ENCODE assay signal across 25 mouse cellular contexts in the genomic region with DNA sequence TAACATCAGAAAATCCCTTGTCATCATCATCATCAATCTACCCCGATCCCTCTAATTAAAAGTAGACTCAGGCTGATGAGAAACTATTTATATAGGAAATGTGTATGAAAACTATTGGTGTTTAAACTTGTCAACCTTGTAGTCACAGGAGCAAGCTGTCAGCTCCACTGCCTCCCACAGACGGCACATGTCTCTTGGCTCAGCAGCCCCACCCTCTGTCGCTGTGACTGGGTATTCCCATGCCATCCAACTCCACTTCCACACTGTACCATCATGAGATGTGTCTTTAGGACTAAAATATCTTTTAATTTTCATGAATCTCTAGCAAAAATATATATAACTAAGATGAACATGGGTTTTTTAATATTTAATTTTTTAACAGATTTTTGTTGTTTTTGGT. TPM values are rescaled to one million over a fixed set of nuclear protein-coding genes. Genes with fewer than 3 reads are reported as not detected.
DNase-seq lines count a peak whose midpoint lies in the region; ATAC-seq and TF ChIP-seq lines count a peak whose summit lies in the region.
"Had no signal": no experiment of that assay in that cellular context is flagged by ENCODE, and none has a peak within 500 bp of the region (broad histone marks: within the 10 kb centered on the region; RNA-seq: fewer than 3 reads in every experiment).

No protein-coding gene starts in this region.

- no peaks in the 10 kb centered on the region for H3K9me3 ChIP-seq in liver, embryonic 12.5 days (replicated peaks)
- H3K9me3 ChIP-seq in liver, embryonic 16.5 days (replicated peaks; ENCODE audit: control insufficient read depth, low read length), result no peaks in the 10 kb centered on the region
- H3K9me3 ChIP-seq: embryonic facial prominence, embryonic 13.5 days; forebrain, embryonic 10.5 days; G1E; hindbrain, embryonic 12.5 days had no signal

- TF ChIP-seq POLR2A in bone marrow, adult 2 months (IDR thresholded peaks at IDR 0.05; ENCODE audit: borderline replicate concordance, control insufficient read depth, low read depth, low read length), result no peak

- H3K4me3 ChIP-seq in bone marrow, adult 2 months (replicated peaks; ENCODE audit: control insufficient read depth, low read depth, low read length), result no peak overlapping the region
- no peak overlapping the region for H3K4me3 ChIP-seq in liver, embryonic 12.5 days
- no peak overlapping the region for H3K4me3 ChIP-seq in liver, embryonic 16.5 days (ENCODE audit: low read depth, low read length)
- H3K4me3 ChIP-seq: embryonic facial prominence, embryonic 13.5 days; forebrain, embryonic 10.5 days; gastrocnemius, adult 2 months; hindbrain, embryonic 12.5 days had no signal

- TF ChIP-seq CTCF in bone marrow, adult 2 months (IDR thresholded peaks at IDR 0.05; ENCODE audit: control insufficient read depth, insufficient read depth, low read length), result no peak

- no peak overlapping the region for H3K4me2 ChIP-seq in liver, embryonic 12.5 days
- H3K4me2 ChIP-seq in liver, embryonic 16.5 days (ENCODE audit: low read depth, low read length), result peak overlapping the region; percentile 25; the same call in 1 of the 2 replicates
- H3K4me2 ChIP-seq: embryonic facial prominence, embryonic 13.5 days; heart, embryonic 11.5 days; hindbrain, embryonic 12.5 days had no signal

- no peak for ATAC-seq in liver, embryonic 12.5 days
- no peak for ATAC-seq in liver, embryonic 16.5 days (ENCODE audit: low read depth)
- ATAC-seq in erythroid progenitor cell, adult 5-6 weeks (replicated peaks; ENCODE audit: low FRiP score, poor library complexity, severe bottlenecking), result no peak
- ATAC-seq: CD4-positive, CD25-positive, alpha-beta regulatory T cell, adult 4 months; forebrain, embryonic 14.5 days; hindbrain, embryonic 16.5 days had no signal

- H3K4me1 ChIP-seq in bone marrow, adult 2 months (ENCODE audit: control insufficient read depth, insufficient read depth, low read length), result peaks cover 4% of the 10 kb centered on the region
- peaks cover 93% of the 10 kb centered on the region for H3K4me1 ChIP-seq in liver, embryonic 12.5 days
- H3K4me1 ChIP-seq in liver, embryonic 16.5 days (ENCODE audit: control insufficient read depth, low read depth, low read length), result peaks cover 87% of the 10 kb centered on the region
- H3K4me1 ChIP-seq: hindbrain, embryonic 12.5 days had no signal

- 72% methylated on average over 3 of the region's 3 CpGs for WGBS in bone marrow, adult 2 months
- 68% methylated on average over 3 of the region's 3 CpGs for WGBS in liver, embryonic 12.5 days (ENCODE audit: insufficient replicate concordance)
- WGBS in liver, embryonic 16.5 days (ENCODE audit: insufficient replicate concordance), result 57% methylated on average over 3 of the region's 3 CpGs

- peak overlapping the region; percentile 26; the same call in 1 of the 2 replicates for H3K27ac ChIP-seq in bone marrow, adult 2 months (ENCODE audit: control insufficient read depth, insufficient read depth, low read depth, low read length, poor library complexity)
- H3K27ac ChIP-seq in liver, embryonic 12.5 days, result peak overlapping the region; percentile 99
- peak overlapping the region; percentile 96 for H3K27ac ChIP-seq in liver, embryonic 16.5 days (ENCODE audit: low read length)
- H3K27ac ChIP-seq: embryonic facial prominence, embryonic 13.5 days; gastrocnemius, adult 2 months; hindbrain, embryonic 12.5 days had no signal

- H3K36me3 ChIP-seq in liver, embryonic 12.5 days, result peaks cover 84% of the 10 kb centered on the region
- H3K36me3 ChIP-seq in liver, embryonic 16.5 days (ENCODE audit: control insufficient read depth, insufficient read depth), result peaks cover 19% of the 10 kb centered on the region

- DNase-seq in heart, adult 11 months, result peak; percentile 57
- no peak for DNase-seq in heart, postnatal 25 days (ENCODE audit: low spot score)
- no peak for DNase-seq in embryo, embryonic 10.5 days (ENCODE audit: low spot score)
- DNase-seq: adrenal gland, adult 8-10 months; adrenal gland, postnatal 36 days; B cell, adult 2 months; cerebellum, adult 11-12 months; cerebellum, adult 9-10 months; cerebellum, postnatal 25 days; gastrocnemius, adult 2 months; gastrocnemius, postnatal 25 days; heart, postnatal 36 days had no signal

- H3K27me3 ChIP-seq in liver, embryonic 12.5 days (replicated peaks), result no peaks in the 10 kb centered on the region
- H3K27me3 ChIP-seq in liver, embryonic 16.5 days (ENCODE audit: control insufficient read depth, insufficient read depth, low read depth, low read length), result no peaks in the 10 kb centered on the region
- H3K27me3 ChIP-seq: embryonic facial prominence, embryonic 13.5 days; hindbrain, embryonic 12.5 days had no signal

- H3K9ac ChIP-seq in liver, embryonic 12.5 days, result peak overlapping the region; percentile 74
- H3K9ac ChIP-seq in liver, embryonic 16.5 days (ENCODE audit: low read depth, low read length), result peak overlapping the region; percentile 55
- H3K9ac ChIP-seq: embryonic facial prominence, embryonic 13.5 days; hindbrain, embryonic 12.5 days had no signal

- intact Hi-C loops in heart, postnatal 25 days (cut with DNase I), result no loop called here

RNA-seq across cellular contexts. Expression of gene Nprl3, which starts 19.2 kb away (rescaled TPM):
- 10 to 100 TPM; 26.8 to 29.8 TPM for total RNA-seq in heart, postnatal 25 days (2021)
- polyA plus RNA-seq in bone marrow, adult 2 months (2011; ENCODE audit: insufficient read depth, insufficient read length, low replicate concordance, missing spikeins), result 69.5 and 75.3 TPM in 2 replicates
- 34.6 and 39.1 TPM in 2 replicates for polyA plus RNA-seq in liver, embryonic 12.5 days (2016; fragmentation: Nextera tagmentation; extraction: Ambion mirVana)
- 30.8 and 31.5 TPM in 2 replicates for polyA plus RNA-seq in liver, embryonic 16.5 days (2015; fragmentation: Nextera tagmentation; extraction: Ambion mirVana)
- total RNA-seq in erythroid progenitor cell, adult 5-6 weeks (2015; ENCODE audit: low replicate concordance), result 75.9 and 106 TPM in 2 replicates
- 143 and 155 TPM in 2 replicates for total RNA-seq in erythroid progenitor cell, adult 5-6 weeks (2017; ENCODE audit: low replicate concordance)

RNA-seq across cellular contexts. Expression of gene Mpg, which starts 22.0 kb away (rescaled TPM):
- 1 to 10 TPM; 5.1 to 6.0 TPM for total RNA-seq in heart, postnatal 25 days (2021)
- 10.9 and 20.1 TPM in 2 replicates for polyA plus RNA-seq in bone marrow, adult 2 months (2011; ENCODE audit: insufficient read depth, insufficient read length, low replicate concordance, missing spikeins)
- polyA plus RNA-seq in liver, embryonic 12.5 days (2016; fragmentation: Nextera tagmentation; extraction: Ambion mirVana), result 25.7 and 27.2 TPM in 2 replicates
- polyA plus RNA-seq in liver, embryonic 16.5 days (2015; fragmentation: Nextera tagmentation; extraction: Ambion mirVana), result 18.5 and 19.6 TPM in 2 replicates
- total RNA-seq in erythroid progenitor cell, adult 5-6 weeks (2015; ENCODE audit: low replicate concordance), result 13.0 and 14.1 TPM in 2 replicates
- 18.7 and 23.9 TPM in 2 replicates for total RNA-seq in erythroid progenitor cell, adult 5-6 weeks (2017; ENCODE audit: low replicate concordance)

RNA-seq across cellular contexts. Expression of gene Rhbdf1, which starts 26.2 kb away (rescaled TPM):
- total RNA-seq in heart, postnatal 25 days (2021), result 10 to 100 TPM; 21.9 to 25.0 TPM
- 2.4 and 4.2 TPM in 2 replicates for polyA plus RNA-seq in bone marrow, adult 2 months (2011; ENCODE audit: insufficient read depth, insufficient read length, low replicate concordance, missing spikeins)
- 12.0 and 14.1 TPM in 2 replicates for polyA plus RNA-seq in liver, embryonic 12.5 days (2016; fragmentation: Nextera tagmentation; extraction: Ambion mirVana)
- polyA plus RNA-seq in liver, embryonic 16.5 days (2015; fragmentation: Nextera tagmentation; extraction: Ambion mirVana), result 5.8 and 6.5 TPM in 2 replicates
- not detected in 2 replicates for total RNA-seq in erythroid progenitor cell, adult 5-6 weeks (2015; ENCODE audit: low replicate concordance)
- total RNA-seq in erythroid progenitor cell, adult 5-6 weeks (2017; ENCODE audit: low replicate concordance), result 2.3 and 5.0 TPM in 2 replicates
- total RNA-seq: granulocyte monocyte progenitor cell, adult 5-6 weeks had no signal

RNA-seq across cellular contexts. Expression of gene Hba-x, which starts 27.9 kb away (rescaled TPM):
- total RNA-seq in heart, postnatal 25 days (2021), result not detected
- polyA plus RNA-seq in bone marrow, adult 2 months (2011; ENCODE audit: insufficient read depth, insufficient read length, low replicate concordance, missing spikeins), result 2.6 and 3.5 TPM in 2 replicates
- 1,859 and 1,982 TPM in 2 replicates for polyA plus RNA-seq in liver, embryonic 12.5 days (2016; fragmentation: Nextera tagmentation; extraction: Ambion mirVana)
- 43.7 and 47.4 TPM in 2 replicates for polyA plus RNA-seq in liver, embryonic 16.5 days (2015; fragmentation: Nextera tagmentation; extraction: Ambion mirVana)
- not detected in 2 replicates for total RNA-seq in erythroid progenitor cell, adult 5-6 weeks (2015; ENCODE audit: low replicate concordance)
- total RNA-seq in erythroid progenitor cell, adult 5-6 weeks (2017; ENCODE audit: low replicate concordance), result not detected in 2 replicates
- total RNA-seq: adrenal gland, adult 8-10 months; adrenal gland, postnatal 36 days; G1E; gastrocnemius, adult 2 months; gastrocnemius, postnatal 25 days; granulocyte monocyte progenitor cell, adult 5-6 weeks; heart, postnatal 36 days had no signal
- polyA plus RNA-seq: CD4-positive, CD25-positive, alpha-beta regulatory T cell, adult 4 months had no signal

RNA-seq across cellular contexts. Expression of gene Hba-a1, which starts 35.0 kb away (rescaled TPM):
- total RNA-seq in heart, postnatal 25 days (2021), result over 10,000 TPM in 1 of 2 experiments, 1,000 to 10,000 TPM in 1; 9,129 to 20,531 TPM
- polyA plus RNA-seq in bone marrow, adult 2 months (2011; ENCODE audit: insufficient read depth, insufficient read length, low replicate concordance, missing spikeins), result 17,767 and 55,751 TPM in 2 replicates
- 52,845 and 54,272 TPM in 2 replicates for polyA plus RNA-seq in liver, embryonic 12.5 days (2016; fragmentation: Nextera tagmentation; extraction: Ambion mirVana)
- 72,809 and 72,929 TPM in 2 replicates for polyA plus RNA-seq in liver, embryonic 16.5 days (2015; fragmentation: Nextera tagmentation; extraction: Ambion mirVana)
- total RNA-seq in erythroid progenitor cell, adult 5-6 weeks (2015; ENCODE audit: low replicate concordance), result 47,098 and 48,818 TPM in 2 replicates
- 9,652 and 12,236 TPM in 2 replicates for total RNA-seq in erythroid progenitor cell, adult 5-6 weeks (2017; ENCODE audit: low replicate concordance)

Comparison
In these comparisons a context has a peak if more than half of its experiments do, and no peak if none do; other contexts are left out.
1. H3K27ac ChIP-seq: peak in every context shown above with its lines; median percentile 99 in liver, embryonic 12.5 days; 96 in liver, embryonic 16.5 days; 26 in bone marrow, adult 2 months.